Mouse (Mus musculus): Measurements from ENCODE around the gene Il23r.
"Not testable (repeated sequence)": the region's sequence is repeated elsewhere in the genome, so short reads cannot be mapped to it uniquely, and the experiment has no call there.

The Il23r gene

DNA sequence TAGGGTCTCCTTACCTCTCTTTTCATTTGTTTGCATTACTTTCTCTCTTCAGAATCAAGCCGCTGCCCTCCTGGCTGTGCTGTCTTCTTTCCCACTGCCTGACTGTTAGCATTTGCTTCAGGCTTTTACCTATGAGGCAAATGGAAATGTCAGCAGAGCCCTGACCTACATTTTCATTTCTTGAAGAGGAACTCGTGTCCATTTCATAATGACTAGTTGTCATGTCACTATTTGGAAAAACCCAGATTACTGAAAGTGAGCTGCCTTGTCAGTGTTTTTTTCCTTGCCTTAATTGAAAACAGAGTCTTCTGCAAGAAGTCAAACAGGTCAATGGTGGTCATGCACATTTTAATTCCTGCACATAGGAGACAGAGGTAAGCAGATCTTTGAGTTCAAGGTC is at the start of gene Il23r:
Gene Il23r (minus strand): TSS at position 101 of the 400 bp plus-strand sequence.
- DNase-seq: no peak

DNA sequence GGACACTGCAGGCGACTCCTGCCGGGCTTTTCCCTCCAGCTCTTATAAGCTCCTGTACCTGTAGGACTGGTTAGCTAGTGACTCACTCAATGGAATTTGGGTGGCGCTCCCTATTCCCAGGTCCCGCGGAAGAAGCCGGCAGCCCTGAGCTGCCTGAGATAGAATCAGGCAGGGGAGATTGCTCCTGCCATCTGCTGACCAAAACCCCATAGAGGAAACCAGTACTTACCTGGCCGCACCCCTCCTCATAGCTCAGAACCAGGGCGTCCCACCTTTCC is 44.1 kb upstream of the Il23r start, which contains the start of gene Tacstd2:
Gene Tacstd2 (minus strand): TSS at position 20 of the 278 bp plus-strand sequence.
- DNase-seq: no peak

DNA sequence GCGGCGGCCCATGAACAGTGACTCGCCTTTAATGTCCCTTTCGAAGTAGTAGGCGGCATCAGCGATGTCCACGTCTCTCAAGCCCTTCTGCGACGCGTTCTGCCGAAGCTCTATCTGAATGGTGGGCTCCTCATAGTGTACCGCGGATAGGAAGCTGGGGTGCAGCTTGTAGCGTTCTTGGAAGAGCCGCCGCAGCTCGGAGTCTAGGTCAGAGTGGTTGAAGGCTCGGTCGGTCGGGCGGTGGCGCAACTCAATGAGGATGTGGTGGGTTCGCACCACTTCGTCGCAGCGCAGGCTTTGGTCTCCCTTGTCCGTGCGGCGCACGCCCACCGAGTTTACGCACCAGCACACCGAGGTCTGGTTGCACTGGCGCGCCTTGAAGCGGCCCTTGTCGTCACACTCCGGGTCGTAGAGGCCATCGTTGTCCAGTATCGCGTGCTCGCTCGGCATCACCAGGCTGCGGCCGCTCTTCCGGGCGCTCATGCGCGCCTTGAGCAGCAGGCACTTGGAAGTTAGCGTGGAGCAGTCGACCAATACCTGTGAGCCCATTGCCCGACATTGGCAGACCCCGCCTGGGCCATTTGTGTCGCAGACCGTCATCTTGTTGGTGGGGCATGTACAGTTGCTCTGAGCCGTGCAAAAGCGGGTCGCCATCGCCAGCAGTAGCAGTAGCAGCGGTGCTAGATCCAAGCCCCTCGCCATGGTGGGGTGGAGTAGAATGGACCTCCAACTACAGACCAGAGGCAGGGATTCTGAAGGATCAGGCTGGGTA is 43.5 kb upstream of the Il23r start:
- peak; percentile 18 to 28 for DNase-seq

DNA sequence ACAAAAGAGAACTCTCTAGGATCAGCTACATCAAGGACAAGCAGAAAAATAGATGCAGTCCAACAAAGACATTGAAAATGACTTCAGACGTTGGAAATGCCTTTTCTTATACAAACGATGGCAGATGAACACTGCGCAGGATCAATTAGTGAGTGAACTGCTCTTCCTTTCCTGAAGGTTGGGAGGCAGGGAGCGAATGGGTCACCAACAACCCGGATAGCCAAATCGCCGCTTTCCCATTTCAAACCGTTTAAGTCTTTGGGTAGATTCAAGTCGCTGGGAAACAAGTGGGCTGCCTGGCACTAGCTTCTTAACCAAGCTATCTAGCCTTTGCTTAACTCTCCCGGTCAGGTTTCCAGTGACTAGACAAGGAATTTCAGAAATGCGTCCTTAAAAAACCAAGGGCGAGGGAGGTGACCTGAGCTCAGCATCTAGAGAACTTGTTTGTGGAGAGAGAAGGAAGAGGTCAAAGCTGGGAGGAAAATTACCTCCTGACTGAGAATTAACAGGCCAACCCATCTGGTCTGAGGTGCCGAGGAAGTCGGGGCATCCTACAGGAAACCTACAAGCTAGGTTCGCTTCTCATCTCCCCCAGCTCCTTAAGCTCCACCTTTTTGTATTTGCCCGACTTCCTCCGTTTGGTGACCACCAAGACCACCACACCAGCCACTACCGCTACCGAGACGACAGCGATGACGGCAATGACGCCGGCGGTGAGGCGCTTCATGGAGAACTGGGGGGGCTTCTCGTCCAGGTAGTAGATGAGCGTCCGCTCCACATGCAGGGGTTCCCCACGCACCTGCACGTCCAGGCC is 42.7 kb upstream of the Il23r start:
- DNase-seq: no peak

DNA sequence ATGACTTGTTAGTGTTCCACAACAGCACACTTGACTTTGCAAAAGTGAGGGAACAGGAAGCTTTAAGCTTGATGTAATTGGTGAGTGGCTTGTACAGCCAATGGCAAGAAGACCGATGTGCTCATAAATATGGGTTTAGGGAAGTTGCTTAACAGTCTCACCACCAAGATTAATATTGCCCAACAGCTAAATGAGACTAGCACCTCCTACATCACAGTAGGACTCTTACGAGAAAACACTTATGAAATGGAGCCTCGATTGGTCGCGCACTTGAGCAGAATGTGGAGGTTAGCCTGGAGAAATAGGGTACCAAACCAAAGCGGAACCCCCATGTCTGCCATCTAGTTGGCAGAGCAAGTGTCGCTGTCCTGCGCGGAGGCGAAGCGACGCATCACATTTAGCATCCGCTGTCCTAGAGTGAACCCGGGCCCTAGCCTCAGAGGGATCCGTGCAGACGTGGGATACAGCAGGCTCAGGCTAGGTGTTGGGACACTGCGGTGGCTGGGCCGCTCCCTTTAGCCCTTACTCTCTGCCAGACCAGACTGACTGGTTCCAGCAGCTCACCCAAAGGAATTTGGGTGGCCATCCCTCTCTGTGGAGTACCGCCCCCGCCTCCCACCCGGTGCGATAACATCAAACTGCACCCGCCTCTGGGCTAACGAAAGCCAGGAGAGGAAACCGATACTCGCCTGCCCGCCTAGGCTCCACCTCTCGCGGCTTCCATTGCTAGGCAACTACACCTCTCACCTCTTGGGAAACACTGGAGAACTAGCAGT is 41.2 kb upstream of the Il23r start:
- DNase-seq: peak; percentile 54 to 55

DNA sequence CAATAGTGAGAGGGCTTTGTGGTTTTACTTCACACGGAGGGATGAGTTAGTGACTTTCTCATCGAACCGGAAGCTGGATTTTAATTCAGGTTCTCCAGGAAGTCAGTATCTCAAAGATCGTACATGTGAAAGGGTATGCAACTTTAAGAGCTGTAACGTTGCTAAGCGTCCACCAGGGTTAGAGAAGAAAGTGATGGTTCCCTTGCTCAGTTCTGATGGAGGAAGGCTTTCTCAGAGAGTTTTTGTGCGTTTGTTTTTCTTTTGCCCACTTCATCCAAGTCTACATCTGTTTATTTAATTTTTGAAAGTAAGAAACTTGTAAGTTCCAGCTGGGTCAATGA is 40.1 kb upstream of the Il23r start:
- no peak for DNase-seq

DNA sequence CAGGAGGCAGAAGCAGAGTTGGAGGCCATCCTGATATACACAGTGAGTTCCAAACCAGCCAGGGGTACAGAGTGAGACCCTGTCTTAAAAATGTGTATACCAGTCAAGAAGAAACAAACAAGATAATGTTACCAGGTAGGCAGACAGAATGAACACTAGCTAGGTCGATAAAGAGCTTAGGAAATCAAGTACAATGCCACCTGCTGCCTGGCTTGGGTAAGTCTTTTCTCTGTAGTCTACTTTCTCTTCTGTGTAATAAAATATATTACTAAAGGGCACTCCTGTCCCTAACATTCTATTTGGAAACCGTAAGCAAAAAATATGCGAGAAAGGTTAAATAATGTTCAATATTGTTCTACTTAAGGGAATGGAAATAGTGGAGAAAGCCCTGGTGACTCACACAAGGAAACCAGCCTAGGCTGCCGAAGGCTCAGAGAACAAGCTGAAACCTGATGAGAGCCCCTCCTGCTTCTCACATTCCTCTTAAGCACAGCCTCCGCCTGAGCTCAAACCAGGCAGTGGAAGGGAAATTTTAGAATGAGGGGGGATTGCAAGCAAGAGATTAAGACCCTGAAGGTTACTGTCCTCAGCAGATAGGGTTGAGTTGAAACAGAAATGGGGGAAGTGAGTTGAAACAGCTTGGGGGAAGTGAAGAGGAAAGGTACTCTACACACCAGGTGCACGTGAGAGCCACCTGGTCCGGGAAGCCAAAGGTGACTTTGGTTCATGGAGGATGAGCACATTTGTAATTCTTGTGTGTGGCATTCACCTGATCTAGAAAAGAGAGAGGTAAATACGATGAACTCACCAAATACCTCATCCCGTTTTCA is 39.6 kb upstream of the Il23r start:
- DNase-seq: peak; percentile 20 to 25

DNA sequence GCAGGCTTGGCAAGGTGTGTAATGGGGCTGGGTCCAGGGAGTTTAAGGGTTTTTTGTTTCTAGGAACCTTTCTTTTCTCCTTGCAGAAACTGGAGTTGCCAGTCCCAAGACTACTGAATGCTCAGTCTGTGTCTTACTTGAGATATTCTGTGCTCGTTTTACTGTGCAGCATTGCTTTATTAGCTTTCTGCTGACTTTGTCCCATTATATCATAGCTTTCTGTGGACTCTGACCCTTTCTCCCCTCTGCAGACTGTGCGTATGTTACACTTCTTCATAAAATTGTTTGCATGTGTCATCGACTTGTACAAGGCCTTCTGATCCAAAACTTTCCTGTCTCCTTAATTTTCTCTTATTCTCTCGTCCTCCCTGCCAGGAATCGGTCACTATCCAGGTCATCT is 34.7 kb upstream of the Il23r start:
- no peak for DNase-seq

DNA sequence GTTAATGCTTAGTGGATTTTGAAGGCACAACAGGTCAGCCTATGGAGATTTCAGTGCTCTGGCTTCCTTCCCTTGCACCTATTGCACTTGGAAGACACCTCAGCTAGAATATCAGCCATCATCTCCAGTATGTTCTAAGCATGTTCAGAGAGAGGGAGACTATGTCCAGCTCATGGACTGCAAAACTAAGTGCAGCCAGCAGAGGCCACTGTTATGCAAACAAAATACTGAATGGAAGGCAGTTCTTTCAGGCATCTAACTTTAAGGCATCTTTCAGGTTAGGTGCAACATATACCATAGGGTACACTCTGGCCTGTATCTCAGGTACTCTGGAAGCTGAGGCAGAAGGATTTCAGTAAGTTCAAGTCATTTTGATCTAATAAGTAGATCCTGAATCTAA is 19.1 kb upstream of the Il23r start:
- peak; percentile 37 to 48 for DNase-seq

DNA sequence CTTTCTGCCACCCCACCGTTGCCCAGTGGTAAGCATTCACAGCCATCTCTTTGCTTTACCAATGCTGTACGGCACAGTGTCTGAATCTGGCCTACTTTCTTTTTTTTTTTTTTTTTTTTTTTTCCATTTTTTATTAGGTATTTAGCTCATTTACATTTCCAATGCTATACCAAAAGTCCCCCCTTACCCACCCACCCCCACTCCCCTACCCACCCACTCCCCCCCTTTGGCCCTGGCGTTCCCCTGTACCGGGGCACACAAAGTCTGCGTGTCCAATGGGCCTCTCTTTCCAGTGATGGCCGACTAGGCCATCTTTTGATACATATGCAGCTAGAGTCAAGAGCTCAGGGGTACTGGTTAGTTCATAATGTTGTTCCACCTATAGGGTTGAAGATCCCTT is 10.3 kb upstream of the Il23r start:
- not testable (repeated sequence) for DNase-seq

DNA sequence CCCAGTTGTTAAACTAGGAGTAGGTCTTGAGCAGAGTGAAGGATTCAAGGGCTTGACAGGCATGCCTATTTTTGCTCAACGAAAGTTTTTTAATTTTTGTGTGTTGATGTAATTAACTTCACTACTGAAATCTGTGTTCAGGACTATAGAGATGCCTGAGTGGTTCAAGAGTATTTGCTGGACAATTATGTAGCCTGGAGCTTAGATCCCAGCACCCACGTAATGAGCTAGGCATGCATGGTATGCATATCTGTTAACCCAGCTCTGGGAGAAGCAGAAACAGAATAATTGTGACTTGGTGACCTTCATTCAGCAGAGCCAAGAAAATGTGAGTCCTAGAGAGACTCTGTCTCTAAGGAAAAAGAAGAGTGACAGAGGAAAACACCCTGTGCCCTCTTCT is 10.6 kb downstream of the Il23r start:
- DNase-seq: no peak

DNA sequence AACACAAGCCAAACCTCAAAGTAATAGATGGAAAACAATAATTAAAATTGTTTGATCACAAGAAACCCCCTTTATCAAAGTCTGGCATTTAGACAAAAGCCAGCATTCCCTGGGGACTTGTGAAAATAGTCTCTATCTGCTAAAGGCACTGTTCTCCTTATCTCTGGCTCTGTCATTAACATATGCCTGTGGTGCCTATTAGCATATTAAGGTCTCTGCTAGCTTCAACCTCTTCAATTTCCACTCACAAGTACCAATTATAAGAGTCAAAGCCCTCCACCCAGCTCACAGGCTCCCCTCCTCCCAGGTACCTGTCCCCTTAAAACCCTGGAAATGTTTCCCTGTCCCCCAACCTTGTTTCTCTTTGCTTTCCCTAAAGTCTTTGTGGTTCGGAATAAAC is 20.4 kb downstream of the Il23r start:
- DNase-seq: no peak

DNA sequence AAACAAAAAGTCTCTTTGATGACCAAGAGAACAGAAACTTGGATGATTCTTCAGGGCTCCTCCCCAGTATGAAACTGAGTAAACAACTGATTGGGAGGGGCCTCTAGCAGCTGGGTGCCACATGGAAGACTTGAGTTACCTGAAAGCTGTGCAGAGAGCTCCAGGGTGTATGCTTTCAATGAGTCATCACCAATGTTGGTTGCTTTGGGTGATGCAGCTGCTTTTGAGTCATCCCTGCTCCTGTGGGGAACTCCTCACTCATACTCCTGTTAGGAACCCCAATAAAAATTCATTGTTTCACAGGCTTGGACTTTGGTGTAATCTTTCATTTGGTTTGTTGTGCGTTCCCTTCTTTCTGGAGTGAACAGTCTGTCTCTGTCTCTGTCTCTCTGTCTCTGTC is 32.2 kb downstream of the Il23r start:
- DNase-seq: no peak

DNA sequence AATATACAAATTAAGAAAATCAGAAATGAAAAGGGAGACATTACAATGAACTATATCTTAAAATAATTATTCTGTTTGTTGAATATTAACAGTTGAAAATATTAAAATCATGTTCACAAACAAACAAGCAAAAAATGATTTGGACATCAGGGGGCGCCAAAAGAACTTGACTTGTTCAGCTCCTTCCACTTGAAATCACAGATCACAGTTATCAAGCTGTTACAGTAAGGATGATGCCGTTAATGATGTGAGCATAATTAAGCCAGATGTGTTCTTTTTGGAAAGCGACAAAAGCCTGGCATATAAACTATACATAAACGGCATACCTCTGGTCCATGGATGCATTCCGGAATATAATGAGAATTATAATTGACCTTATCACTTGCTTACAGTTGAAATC is 40.3 kb downstream of the Il23r start:
- peak in 1 of 2 experiments; percentile 8 for DNase-seq

DNA sequence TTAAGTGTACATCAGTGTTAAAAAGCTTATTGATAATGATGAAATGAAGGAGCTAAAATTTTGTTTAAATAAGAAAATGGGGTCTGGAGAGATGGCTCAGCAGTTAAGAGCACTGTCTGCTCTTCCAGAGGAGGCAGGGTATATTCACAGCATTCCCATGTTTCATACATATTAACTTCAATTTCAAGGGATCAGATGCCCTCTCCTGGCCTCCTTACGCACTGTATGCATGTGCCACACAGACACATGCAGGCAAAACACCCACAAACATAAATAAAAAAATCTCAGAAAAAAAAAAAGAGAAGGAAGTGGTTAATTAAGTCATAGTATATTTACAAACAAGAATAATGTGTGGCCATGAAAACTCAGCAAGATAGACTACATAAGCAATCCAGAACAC is 45.8 kb downstream of the Il23r start:
- no peak for DNase-seq

DNA sequence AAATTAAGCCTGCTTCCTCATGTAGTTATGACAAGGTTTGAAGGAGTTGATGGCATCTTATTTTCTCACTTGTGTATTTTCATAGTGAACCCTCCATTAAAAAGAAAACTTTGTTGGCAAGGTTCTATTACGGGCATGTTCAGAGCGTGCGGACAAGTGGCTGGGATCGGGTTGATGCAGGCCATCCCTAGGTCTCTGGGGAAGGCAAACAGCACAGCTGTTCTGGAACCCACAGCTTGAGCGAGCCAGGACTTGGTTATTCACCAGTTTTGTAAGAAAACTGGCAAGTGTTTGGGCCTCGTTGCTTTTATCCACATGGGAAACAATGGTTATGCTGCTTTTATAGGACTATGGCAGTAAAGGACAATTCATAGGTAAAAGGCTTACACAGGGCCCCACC is 48.5 kb downstream of the Il23r start:
- DNase-seq: no peak

DNA sequence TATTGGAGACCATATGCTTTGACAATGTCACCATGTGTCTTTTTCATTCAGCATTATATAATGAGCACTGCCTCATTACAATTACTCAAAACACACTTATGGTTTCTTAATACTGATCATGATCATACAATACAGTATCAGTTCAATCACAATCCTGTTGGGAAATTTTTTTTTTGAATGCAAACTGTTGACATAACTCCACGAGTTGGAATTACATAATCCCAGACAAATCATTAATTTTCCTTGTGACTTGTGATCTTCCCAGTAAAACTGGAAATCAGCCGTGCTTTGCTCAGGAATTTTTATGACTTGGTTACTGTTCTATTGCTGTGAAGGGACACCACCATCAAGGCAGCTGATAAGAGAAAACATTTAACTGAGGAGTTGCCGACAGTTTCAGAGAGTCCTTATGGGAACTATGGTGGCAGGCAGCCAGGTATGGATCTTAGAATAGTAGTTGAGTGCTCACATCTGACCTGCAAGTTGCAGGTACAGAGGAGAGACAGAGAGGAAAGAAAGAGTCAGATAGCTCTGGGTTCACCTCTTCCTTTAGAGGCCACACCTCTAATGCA is 53.8 kb downstream of the Il23r start:
- no peak for DNase-seq

DNA sequence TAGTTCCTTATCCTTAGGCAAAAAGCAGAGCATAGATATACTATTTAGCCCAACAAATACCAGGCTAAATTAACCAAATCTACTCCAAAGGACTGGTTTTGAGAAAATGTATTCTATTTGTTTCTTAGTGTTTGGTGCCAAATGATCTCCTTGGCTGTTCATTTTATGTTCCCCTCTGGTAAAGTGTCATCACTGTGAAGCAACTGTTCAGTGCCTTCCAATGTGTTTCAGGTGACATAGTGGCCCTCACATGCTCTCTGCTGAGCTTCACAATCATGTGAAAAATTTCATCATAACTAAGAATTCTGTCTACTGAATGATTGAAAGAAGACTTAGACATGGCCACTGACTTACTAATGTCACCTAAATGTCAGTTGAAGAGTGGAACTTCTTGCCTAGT is 54.6 kb downstream of the Il23r start:
- DNase-seq: no peak

DNA sequence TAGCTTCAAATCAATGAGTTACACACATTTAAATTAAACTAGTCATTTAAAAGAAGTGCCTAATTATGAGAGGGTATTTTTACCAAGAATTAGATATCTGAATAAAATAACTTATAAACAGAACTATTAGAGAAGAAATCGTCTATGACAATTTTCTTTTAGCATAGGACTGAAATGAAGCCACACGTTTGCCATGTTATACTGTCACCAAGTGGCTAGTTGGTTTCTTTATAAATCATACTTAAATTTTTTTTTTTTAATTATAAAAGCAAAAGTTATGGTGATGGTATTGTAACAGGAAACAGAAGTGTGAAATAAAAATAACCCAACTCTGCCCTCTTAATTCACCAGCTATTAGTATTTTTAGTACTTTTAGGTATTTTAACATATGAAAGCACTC is 55.4 kb downstream of the Il23r start:
- DNase-seq: no peak

DNA sequence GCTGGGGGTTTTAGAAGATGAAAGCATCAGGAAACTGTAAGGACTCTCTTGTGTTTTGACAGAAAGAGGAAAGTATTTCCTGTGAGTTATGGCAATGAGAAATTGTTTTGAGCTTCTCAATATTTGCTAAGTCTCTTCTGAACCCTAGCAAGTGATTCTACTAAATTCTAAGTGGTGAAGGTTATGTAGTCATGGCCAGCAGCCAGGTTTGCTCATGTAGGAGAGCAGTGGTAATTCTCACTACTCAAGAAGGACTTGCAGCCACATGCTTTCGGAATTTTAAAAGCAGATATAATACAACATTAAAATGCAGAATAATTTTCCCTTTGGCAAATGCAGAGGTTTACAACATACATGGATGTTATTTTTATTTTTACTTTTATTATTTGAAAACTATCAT is 55.9 kb downstream of the Il23r start:
- no peak for DNase-seq

DNA sequence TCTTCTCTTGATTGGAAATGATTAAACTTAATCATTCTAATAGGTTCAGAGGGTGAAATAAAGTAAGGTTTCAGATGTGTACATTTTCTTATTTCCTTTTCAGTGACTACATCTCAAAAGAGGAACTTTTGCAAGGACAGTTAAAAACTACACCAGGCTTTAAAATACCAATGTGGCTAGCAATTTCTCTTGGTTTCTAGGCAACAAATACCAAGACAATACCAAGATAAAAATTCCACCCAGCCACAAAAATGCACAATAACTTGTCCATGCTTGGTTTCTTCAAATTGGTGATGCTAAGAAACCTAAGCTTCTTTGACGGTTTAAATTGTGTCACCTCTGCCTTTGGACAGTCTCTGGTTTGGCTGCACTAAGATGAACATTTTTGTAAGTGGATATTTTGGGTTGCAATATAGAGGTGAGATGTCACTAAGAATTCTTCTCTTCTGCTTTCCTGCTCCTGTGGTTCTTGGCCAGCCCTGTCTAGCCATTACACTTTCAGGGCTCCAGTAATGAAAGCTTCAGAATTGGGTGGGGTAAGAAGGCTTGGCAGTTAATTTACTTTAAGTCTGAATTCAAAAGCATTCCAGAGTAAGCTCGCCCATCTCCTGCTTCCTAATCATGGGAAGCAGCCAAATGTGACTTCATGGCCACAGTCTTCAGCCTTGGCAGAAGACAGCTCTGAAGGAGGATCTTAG is 56.8 kb downstream of the Il23r start:
- DNase-seq: no peak

DNA sequence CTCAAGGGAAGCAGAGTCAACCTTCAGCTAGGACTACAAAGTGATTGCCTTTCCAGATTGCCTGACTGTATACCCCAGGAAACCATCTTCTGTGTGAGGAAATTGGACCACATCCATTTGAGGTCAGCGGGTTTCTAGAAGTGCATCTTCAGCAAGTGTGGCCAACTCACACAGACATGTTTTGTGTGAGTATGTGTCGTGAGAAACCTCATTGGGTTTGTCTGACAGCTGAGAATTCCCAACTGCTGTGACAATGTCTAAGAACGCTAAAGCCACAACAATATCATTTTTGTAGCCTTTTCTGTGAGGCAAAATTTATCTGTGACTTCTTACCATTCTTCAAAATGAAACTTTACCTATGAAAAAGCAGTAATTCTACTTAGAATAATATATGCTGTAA is 59.8 kb downstream of the Il23r start:
- DNase-seq: no peak

Measured in thymus, postnatal 36 days (tissue).